Mouse (Mus musculus) spleen, adult 2 months (tissue): ENCODE results near the gene Sfi1. TPM values are rescaled to one million over a fixed set of nuclear protein-coding genes. Genes with fewer than 3 reads are reported as not detected.
"Not testable (repeated sequence)": the region's sequence is repeated elsewhere in the genome, so short reads cannot be mapped to it uniquely, and the experiment has no call there.

ENCODE experiments used
- DNase-seq, 2 experiments: peaks; one replicate each; pipeline versions ENCODE4 v3.0.0 to v3.0.0-alpha.2; 2012 to 2021; ENCODE audit warnings: low spot score in 2 of 2, low read depth in 1 of 2
- H3K27ac ChIP-seq: fragments of 200-500 bp; 2 replicates; pipeline ENCODE4 v1.5.1; 2012; ENCODE audit warnings: low read length, inconsistent platforms; ENCODE audit not compliant: insufficient read depth
- H3K27me3 ChIP-seq: fragments of 200-500 bp; 2 replicates; pipeline ENCODE4 v1.6.1; 2012; ENCODE audit warnings: mild to moderate bottlenecking, moderate library complexity, low read length, inconsistent platforms; ENCODE audit not compliant: control insufficient read depth, insufficient read depth
- H3K36me3 ChIP-seq: fragments of 200-500 bp; 2 replicates; pipeline ENCODE4 v1.6.1; 2012; ENCODE audit warnings: mild to moderate bottlenecking, low read length, inconsistent platforms; ENCODE audit not compliant: control insufficient read depth, insufficient read depth
- H3K4me1 ChIP-seq: fragments of 200-500 bp; 2 replicates; pipeline ENCODE4 v1.6.1; 2011; ENCODE audit warnings: inconsistent platforms; ENCODE audit not compliant: control insufficient read depth, insufficient read depth, insufficient read length
- H3K4me3 ChIP-seq: fragments of 200-500 bp; 2 replicates; pipeline ENCODE4 v1.5.1; 2011; ENCODE audit warnings: mild to moderate bottlenecking, inconsistent platforms; ENCODE audit not compliant: insufficient read depth, insufficient read length; ENCODE audit errors: extremely low read depth
- WGBS: fragments of 180-500 bp; shearing (Covaris S2); methylation state at CpG from one replicate; pipeline ENCODE4 v1.1.7; 2018; 5-methylcytosine and 5-hydroxymethylcytosine counted together
- polyA plus RNA-seq: library from polyadenylated mRNA; depleted of rRNA; stranded (reverse); fragments of >200 nt; gene quantifications from 2 replicates; pipeline ENCODE4 v1.2.3, GENCODE M21; 2012

The Sfi1 gene
- polyA plus RNA-seq, 1 experiment, result 44.0 TPM

DNA sequence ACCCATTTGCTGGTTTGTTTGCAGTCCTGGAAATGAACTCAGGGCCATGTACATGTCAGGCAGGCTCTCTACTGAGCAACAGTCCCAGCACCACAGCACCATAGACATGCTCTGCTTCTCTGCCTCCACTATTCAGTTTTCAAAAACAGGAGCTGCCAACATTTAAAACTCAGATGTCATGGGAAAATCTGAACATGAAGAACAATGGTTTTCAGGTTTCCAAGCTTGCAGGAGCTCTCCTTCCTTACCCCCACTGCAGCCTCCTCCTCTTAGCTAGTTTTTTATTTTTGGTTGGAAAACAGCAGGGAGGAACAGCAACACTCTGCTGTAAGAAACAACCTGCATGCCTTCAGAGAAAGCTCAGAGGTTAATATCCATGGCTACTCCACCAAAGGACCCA is 26.9 kb downstream of the Sfi1 start:
- not testable (repeated sequence) for H3K4me3 ChIP-seq, H3K4me1 ChIP-seq, H3K27ac ChIP-seq, DNase-seq, H3K36me3 ChIP-seq, H3K27me3 ChIP-seq

DNA sequence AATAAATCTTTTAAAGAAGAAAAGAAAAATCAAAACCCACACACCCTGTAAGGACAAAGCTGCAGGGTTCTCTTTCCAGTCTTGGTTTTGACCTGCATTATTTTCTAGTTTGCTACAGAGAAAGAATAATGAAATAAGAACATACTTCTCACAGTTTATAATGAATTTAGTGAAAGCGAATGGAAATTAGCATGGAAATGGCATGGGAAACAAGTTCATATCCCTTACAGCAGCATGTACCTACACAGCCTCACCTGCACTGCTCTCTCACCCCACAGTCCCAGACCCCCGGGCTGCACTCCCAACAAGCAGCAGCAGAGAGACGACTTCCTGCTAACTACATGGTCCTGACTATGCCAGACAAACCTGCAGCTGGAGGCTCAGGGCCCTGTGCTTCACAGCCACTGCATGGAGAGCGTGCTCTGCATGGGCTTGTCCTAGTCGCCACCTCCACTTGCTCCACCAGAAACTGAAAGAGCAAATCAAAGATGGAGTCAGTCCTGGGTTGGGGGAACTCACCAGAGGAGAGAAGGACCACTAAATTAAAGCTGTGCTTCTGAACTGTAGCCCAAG is 28.0 kb downstream of the Sfi1 start:
- not testable (repeated sequence) for DNase-seq, H3K4me1 ChIP-seq, H3K4me3 ChIP-seq, H3K27me3 ChIP-seq, H3K36me3 ChIP-seq, H3K27ac ChIP-seq
- WGBS, result 86% methylated on average over 3 of the region's 5 CpGs

DNA sequence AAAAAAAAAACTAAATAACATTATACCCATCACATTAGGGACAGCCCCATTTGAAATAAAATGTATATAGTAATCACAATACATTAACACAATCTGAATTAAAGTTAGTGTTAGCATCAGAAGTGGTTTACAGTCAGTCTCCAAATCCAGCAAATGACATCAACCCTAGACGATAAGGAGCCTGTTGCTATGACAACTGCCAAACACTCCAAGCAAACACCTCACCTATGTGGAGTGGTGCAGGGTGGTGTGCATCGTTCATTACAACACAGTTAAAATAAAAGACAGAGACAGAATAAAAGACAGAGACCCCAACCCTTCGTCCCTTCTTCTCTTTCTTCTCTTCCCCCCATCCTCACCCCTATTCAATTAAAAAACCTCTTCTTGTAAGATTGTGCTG is 29.6 kb downstream of the Sfi1 start:
- 77% methylated on average over 3 of the region's 3 CpGs for WGBS
- not testable (repeated sequence) for DNase-seq, H3K4me1 ChIP-seq, H3K27me3 ChIP-seq, H3K27ac ChIP-seq, H3K4me3 ChIP-seq, H3K36me3 ChIP-seq

DNA sequence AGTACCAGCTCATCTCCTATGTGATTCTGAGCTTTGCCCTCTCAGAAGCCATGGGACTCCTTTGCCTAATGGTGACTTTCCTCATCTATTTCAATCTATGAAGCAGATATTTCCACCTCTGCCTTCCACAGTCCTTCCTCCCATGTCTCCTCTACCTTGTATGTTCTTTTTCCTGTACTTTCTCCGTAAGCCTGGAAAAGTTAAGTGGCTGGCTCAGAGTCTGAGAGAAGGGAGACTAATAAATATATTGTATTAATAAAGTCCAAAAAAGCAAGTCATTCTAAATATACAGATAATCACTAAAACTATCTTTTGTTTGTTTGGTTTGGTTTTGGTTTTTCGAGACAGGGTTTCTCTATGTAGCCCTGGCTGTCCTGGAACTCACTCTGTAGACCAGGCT is 30.1 kb downstream of the Sfi1 start:
- WGBS, result 91% methylated on average over 2 of the region's 2 CpGs
- not testable (repeated sequence) for H3K27ac ChIP-seq, H3K4me1 ChIP-seq, H3K36me3 ChIP-seq, H3K4me3 ChIP-seq, H3K27me3 ChIP-seq
- DNase-seq, result peak in 1 of 2 experiments; percentile 38

DNA sequence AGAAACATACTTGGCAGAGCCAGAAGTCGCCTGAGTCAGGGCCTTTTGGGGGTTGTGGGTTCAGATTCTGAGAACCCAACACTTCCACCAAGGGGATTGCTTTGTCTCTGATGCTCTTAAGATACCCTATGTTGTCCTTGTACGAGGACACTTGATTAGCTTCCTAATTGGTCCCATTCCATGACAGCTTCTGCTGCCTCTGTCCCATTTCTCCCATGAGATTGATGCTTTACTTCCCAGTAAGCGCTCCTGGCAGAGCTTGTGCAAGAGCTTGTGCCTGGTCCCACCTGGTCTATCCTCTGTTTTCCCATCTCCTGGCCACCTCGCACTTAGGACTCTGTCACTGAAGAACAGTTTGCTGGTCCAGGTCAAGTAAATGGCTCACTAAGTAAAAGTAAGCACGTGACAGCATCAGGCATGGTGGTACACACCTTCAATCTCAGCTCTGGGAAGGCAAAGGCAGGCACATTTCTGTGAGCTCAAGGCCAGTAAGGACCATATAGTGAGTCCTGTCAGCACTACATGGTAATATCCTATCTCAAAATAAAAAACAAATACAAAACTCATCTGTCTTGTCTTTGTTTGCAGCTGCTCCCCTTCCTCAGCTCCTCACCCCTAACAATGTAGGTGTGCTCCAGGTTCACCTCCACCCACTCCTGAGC is 30.9 kb downstream of the Sfi1 start:
- DNase-seq, result peak in 1 of 2 experiments; percentile 57
- not testable (repeated sequence) for H3K27me3 ChIP-seq, H3K27ac ChIP-seq, H3K4me1 ChIP-seq, H3K4me3 ChIP-seq, H3K36me3 ChIP-seq
- WGBS, result 72% methylated on average over 5 of the region's 5 CpGs

GRCm38 (mm10) chr11:3161370-3161769 is 31.9 kb downstream of the Sfi1 start:
- not testable (repeated sequence) for H3K36me3 ChIP-seq, H3K4me1 ChIP-seq, H3K4me3 ChIP-seq, H3K27me3 ChIP-seq, H3K27ac ChIP-seq
- peak in 1 of 2 experiments; percentile 61 for DNase-seq
- WGBS, result 55% methylated on average over 1 of the region's 2 CpGs

- WGBS, result 94% methylated on average over 4 of the region's 4 CpGs
- DNase-seq, result not testable (repeated sequence)
These were observed 34.5 kb downstream of the Sfi1 start for GRCm38 (mm10) chr11:3158800-3159199.

GRCm38 (mm10) chr11:3157996-3158395 is 35.3 kb downstream of the Sfi1 start:
- H3K36me3 ChIP-seq, H3K4me3 ChIP-seq, DNase-seq, H3K4me1 ChIP-seq, H3K27ac ChIP-seq, H3K27me3 ChIP-seq: not testable (repeated sequence)
- whole genome bisulfite sequencing, result 96% methylated on average over 6 of the region's 6 CpGs

More at GRCm38 (mm10) chr11:3158800-3159199, 34.5 kb downstream of the Sfi1 start:
- not testable (repeated sequence) for H3K4me3 ChIP-seq, H3K27ac ChIP-seq, H3K27me3 ChIP-seq, H3K4me1 ChIP-seq, H3K36me3 ChIP-seq

DNA sequence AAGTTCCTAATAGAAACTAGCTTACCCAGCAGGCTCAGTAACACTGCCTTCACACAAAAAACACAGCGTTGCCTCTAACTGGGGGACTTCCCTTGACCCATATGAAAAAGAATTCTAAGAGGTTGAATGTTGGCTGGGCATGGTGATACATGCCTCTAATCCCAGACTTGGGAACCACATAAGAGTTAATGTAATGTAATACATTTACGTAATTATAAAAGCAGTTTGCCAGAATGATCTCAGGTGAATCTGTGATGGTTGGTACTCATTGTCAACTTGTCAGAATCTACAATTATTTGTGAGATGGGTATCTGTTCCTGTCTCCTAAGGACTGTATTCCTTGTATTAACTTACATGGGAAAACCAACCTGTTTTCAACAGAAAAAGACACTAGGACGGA is 36.3 kb downstream of the Sfi1 start:
- 96% methylated on average over 3 of the region's 3 CpGs for WGBS
- H3K36me3 ChIP-seq, result not testable (repeated sequence)

DNA sequence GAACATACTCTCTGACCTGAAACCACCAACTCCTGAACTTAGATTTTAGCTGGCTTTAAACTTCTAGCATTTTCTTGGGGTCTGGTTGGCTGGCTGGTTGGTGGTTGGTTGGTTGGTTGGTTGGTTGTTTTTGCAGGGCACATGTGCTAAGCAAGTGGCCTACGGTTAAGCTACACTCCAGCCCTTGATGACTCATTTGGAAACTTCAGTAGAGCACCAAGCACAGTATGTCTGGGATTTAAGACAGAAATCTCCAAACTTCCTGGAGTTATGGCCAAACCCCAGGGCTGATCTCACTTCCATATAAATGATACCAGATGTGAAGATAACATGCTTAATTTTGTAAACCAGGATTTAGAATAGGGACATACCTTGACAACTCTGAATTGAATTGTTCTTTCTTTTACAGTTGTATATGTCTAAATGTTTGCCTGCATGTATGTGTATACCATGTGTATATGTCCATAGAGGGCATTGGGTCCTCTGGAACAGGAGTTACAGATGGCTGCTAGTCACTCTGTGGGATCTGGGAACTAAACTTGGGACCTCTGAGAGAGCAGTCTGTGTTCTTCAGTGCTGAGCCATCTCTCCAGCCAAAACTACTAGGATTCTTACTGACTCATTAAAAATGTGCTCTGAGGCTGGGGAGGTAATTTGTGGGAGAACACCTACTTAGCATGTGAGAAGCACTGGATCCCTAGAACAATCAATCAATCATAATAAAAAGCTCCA is 39.4 kb downstream of the Sfi1 start:
- not testable (repeated sequence) for H3K27ac ChIP-seq, H3K4me1 ChIP-seq, H3K4me3 ChIP-seq, H3K27me3 ChIP-seq, H3K36me3 ChIP-seq
- DNase-seq, result peak in 1 of 2 experiments; percentile 61
- 79% methylated on average over 1 of the region's 1 CpGs for WGBS

More for the DNA sequence above, 36.3 kb downstream of the Sfi1 start:
- not testable (repeated sequence) for H3K27me3 ChIP-seq, H3K4me1 ChIP-seq, H3K4me3 ChIP-seq, H3K27ac ChIP-seq, DNase-seq

DNA sequence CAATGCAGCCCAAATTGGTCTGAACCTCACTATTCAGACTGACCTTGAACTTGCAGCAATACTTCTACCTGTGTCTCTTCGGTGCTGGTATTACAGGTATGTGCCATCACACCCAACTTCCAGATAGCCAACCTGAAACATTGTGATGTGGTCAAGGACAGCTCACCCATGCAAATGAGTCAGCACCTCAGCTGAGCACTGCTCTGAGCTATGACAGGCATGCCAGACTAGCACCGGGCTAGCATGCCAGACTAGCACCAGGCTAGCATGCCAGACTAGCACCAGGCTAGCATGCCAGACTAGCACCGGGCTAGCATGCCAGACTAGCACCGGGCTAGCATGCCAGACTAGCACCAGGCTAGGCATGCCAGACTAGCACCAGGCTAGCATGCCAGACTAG is 41.9 kb downstream of the Sfi1 start:
- H3K4me1 ChIP-seq, H3K36me3 ChIP-seq, H3K27me3 ChIP-seq, H3K27ac ChIP-seq, H3K4me3 ChIP-seq: not testable (repeated sequence)
- peak in 1 of 2 experiments; percentile 41 for DNase-seq
- 90% methylated on average over 4 of the region's 4 CpGs for WGBS
